Mouse (Mus musculus) gastrocnemius, postnatal 4 days (tissue): ENCODE results near the gene Tecpr1. TPM values are rescaled to one million over a fixed set of nuclear protein-coding genes. Genes with fewer than 3 reads are reported as not detected.
A peak's percentile ranks its signal among the peaks of the same experiment; 100 is the strongest.

Experiments
- DNase-seq, 2 experiments: peaks; one replicate each; pipeline ENCODE4 v3.0.0; 2021 to 2022; ENCODE audit warnings: low spot score in 2 of 2, mixed read lengths in 2 of 2
- total RNA-seq, 2 experiments: library from RNA; stranded (reverse); gene quantifications; 2 replicates each; pipeline ENCODE4 v1.2.3; 2021

Tecpr1 gene
- total RNA-seq, 2 experiments from 2014 or later, result 27.5 to 28.6 TPM

- DNase-seq, result no peak
These were observed 7.4 kb downstream of the Tecpr1 start for GRCm38 (mm10) chr5:144215992-144216391.

GRCm38 (mm10) chr5:144214453-144214852 lies 9.0 kb downstream of the Tecpr1 start:
- peak in 1 of 2 experiments; percentile 58 for DNase-seq

GRCm38 (mm10) chr5:144207478-144207877 lies 15.9 kb downstream of the Tecpr1 start:
- peak in 1 of 2 experiments; percentile 52 for DNase-seq

GRCm38 (mm10) chr5:144206069-144206468 lies 17.3 kb downstream of the Tecpr1 start:
- no peak for DNase-seq

- no peak for DNase-seq
These were observed 18.5 kb downstream of the Tecpr1 start for GRCm38 (mm10) chr5:144204911-144205310.

GRCm38 (mm10) chr5:144204303-144204702 lies 19.1 kb downstream of the Tecpr1 start:
- DNase-seq, result no peak

- DNase-seq, result no peak
These were observed 19.9 kb downstream of the Tecpr1 start for GRCm38 (mm10) chr5:144203398-144203959.

- DNase-seq, result no peak
These were observed 21.0 kb downstream of the Tecpr1 start for GRCm38 (mm10) chr5:144202430-144202829.

GRCm38 (mm10) chr5:144200616-144201015 lies 22.8 kb downstream of the Tecpr1 start:
- DNase-seq, result no peak

- DNase-seq, result no peak
These were observed 27.8 kb downstream of the Tecpr1 start for GRCm38 (mm10) chr5:144195567-144195966.

GRCm38 (mm10) chr5:144194416-144194815 lies 29.0 kb downstream of the Tecpr1 start:
- DNase-seq, result no peak

- no peak for DNase-seq
These were observed 30.7 kb downstream of the Tecpr1 start for GRCm38 (mm10) chr5:144192673-144193072.

GRCm38 (mm10) chr5:144191026-144191425 lies 32.4 kb downstream of the Tecpr1 start:
- no peak for DNase-seq

GRCm38 (mm10) chr5:144189950-144190583 lies 33.3 kb downstream of the Tecpr1 start, which contains the start of gene Bhlha15:
TSS of gene Bhlha15 (plus strand) at chr5:144190286.
- no peak for DNase-seq

- no peak for DNase-seq
These were observed 34.1 kb downstream of the Tecpr1 start for GRCm38 (mm10) chr5:144189327-144189726.

GRCm38 (mm10) chr5:144188422-144188821 lies 35.0 kb downstream of the Tecpr1 start:
- DNase-seq, result no peak

- DNase-seq, result no peak
These were observed 38.9 kb downstream of the Tecpr1 start for GRCm38 (mm10) chr5:144184350-144185045.

- no peak for DNase-seq
These were observed 39.6 kb downstream of the Tecpr1 start for GRCm38 (mm10) chr5:144183647-144184335.

GRCm38 (mm10) chr5:144183248-144183559 lies 40.2 kb downstream of the Tecpr1 start:
- no peak for DNase-seq

- no peak for DNase-seq
These were observed 40.7 kb downstream of the Tecpr1 start for GRCm38 (mm10) chr5:144182542-144183247.

- DNase-seq, result no peak
These were observed 42.2 kb downstream of the Tecpr1 start for GRCm38 (mm10) chr5:144181249-144181648.
